Mouse (Mus musculus) embryonic facial prominence, embryonic 12.5 days (tissue): ENCODE measurements at regions not wholly inside any gene's neighbourhood (a gene's known extent, or its start where the extent isn't known, plus 50 kb on each side); places are given as distances from the start of the nearest gene placed in this dataset.

ENCODE experiments used
- ATAC-seq: fragments of 200-750 bp; cut with Nextera tagmentation; 2 replicates; pipeline ENCODE4 v1.8.0; 2017; ENCODE audit not compliant: insufficient number of reproducible peaks, insufficient read depth, low FRiP score, low TSS enrichment
- H3K27ac ChIP-seq: fragments of 300-500 bp; sonication (generic); 2 replicates; pipeline ENCODE4 v1.5.1; 2016; ENCODE audit warnings: mild to moderate bottlenecking
- H3K27me3 ChIP-seq: fragments of 300-500 bp; sonication (generic); 2 replicates; pipeline ENCODE4 v1.6.1; 2016; ENCODE audit warnings: mild to moderate bottlenecking, moderate library complexity
- H3K36me3 ChIP-seq: fragments of 300-500 bp; sonication (generic); 2 replicates; pipeline ENCODE4 v1.6.1; 2016; ENCODE audit warnings: mild to moderate bottlenecking
- H3K4me1 ChIP-seq: fragments of 300-500 bp; sonication (generic); 2 replicates; pipeline ENCODE4 v1.6.1; 2016
- H3K4me2 ChIP-seq: fragments of 300-500 bp; sonication (generic); replicated peaks from 2 replicates; pipeline ENCODE4 v1.6.1; 2016; ENCODE audit warnings: mild to moderate bottlenecking, moderate library complexity
- H3K4me3 ChIP-seq: fragments of 300-500 bp; sonication (generic); 2 replicates; pipeline ENCODE4 v1.5.1; 2016; ENCODE audit warnings: mild to moderate bottlenecking
- H3K9ac ChIP-seq: fragments of 300-500 bp; sonication (generic); 2 replicates; pipeline ENCODE4 v1.6.1; 2016; ENCODE audit warnings: mild to moderate bottlenecking, moderate library complexity
- H3K9me3 ChIP-seq: fragments of 300-500 bp; sonication (generic); 2 replicates; pipeline ENCODE4 v1.6.1; 2016; ENCODE audit warnings: mild to moderate bottlenecking, moderate library complexity
- WGBS: fragments of 180-500 bp; shearing (Covaris S2); methylation state at CpG from one replicate; pipeline ENCODE4 v1.1.7; 2016; 5-methylcytosine and 5-hydroxymethylcytosine counted together

GRCm38 (mm10) chr12:32692962-32693361 is 126.4 kb upstream of the Nampt start:
- no peaks in the 10 kb centered on the region for H3K9me3 ChIP-seq
- no peaks in the 10 kb centered on the region for H3K27me3 ChIP-seq
- no peaks in the 10 kb centered on the region for H3K36me3 ChIP-seq
- no peak overlapping the region for H3K4me2 ChIP-seq
- no peak for ATAC-seq
- H3K27ac ChIP-seq, result no peak overlapping the region
- H3K9ac ChIP-seq, result no peak overlapping the region
- H3K4me1 ChIP-seq, result no peaks in the 10 kb centered on the region
- no peak overlapping the region for H3K4me3 ChIP-seq
- 67% methylated on average over 7 of the region's 7 CpGs for WGBS

GRCm38 (mm10) chr12:32693678-32694077 is 125.7 kb upstream of the Nampt start:
- no peak for ATAC-seq
- Histone ChIP-seq H3K27me3 (no peaks in the 10 kb centered on the region), H3K9me3 (no peaks in the 10 kb centered on the region), H3K4me1 (no peaks in the 10 kb centered on the region), H3K36me3 (no peaks in the 10 kb centered on the region), H3K9ac (no peak overlapping the region), H3K27ac (no peak overlapping the region), H3K4me3 (no peak overlapping the region), H3K4me2 (no peak overlapping the region)
- 75% methylated on average over 1 of the region's 1 CpGs for WGBS

GRCm38 (mm10) chr12:32696832-32697231 is 122.5 kb upstream of the Nampt start:
- no peaks in the 10 kb centered on the region for H3K9me3 ChIP-seq
- 57% methylated on average over 2 of the region's 2 CpGs for WGBS
- ATAC-seq, result no peak

GRCm38 (mm10) chr12:32709188-32709587 is 110.2 kb upstream of the Nampt start:
- no peaks in the 10 kb centered on the region for H3K9me3 ChIP-seq
- WGBS, result 88% methylated on average over 10 of the region's 10 CpGs
- H3K36me3 ChIP-seq, result no peaks in the 10 kb centered on the region
- H3K4me3 ChIP-seq, result no peak overlapping the region
- no peaks in the 10 kb centered on the region for H3K27me3 ChIP-seq
- ATAC-seq, result no peak; the same call in 1 of the 2 replicates
- no peak overlapping the region for H3K9ac ChIP-seq
- no peaks in the 10 kb centered on the region for H3K4me1 ChIP-seq
- H3K27ac ChIP-seq, result no peak overlapping the region
- no peak overlapping the region for H3K4me2 ChIP-seq

More at GRCm38 (mm10) chr12:32696832-32697231, 122.5 kb upstream of the Nampt start:
- Histone ChIP-seq H3K27ac (no peak overlapping the region), H3K4me1 (no peaks in the 10 kb centered on the region), H3K27me3 (no peaks in the 10 kb centered on the region), H3K4me2 (no peak overlapping the region), H3K9ac (no peak overlapping the region), H3K4me3 (no peak overlapping the region), H3K36me3 (no peaks in the 10 kb centered on the region)

GRCm38 (mm10) chr12:32717129-32717921 is 102.0 kb upstream of the Nampt start:
- Histone ChIP-seq H3K4me1 (no peaks in the 10 kb centered on the region), H3K4me2 (no peak overlapping the region), H3K27ac (no peak overlapping the region), H3K4me3 (no peak overlapping the region), H3K9ac (no peak overlapping the region), H3K36me3 (no peaks in the 10 kb centered on the region), H3K9me3 (no peaks in the 10 kb centered on the region), H3K27me3 (no peaks in the 10 kb centered on the region)
- WGBS, result 73% methylated on average over 5 of the region's 5 CpGs
- no peak for ATAC-seq

- ATAC-seq, result no peak
- Histone ChIP-seq H3K36me3 (no peaks in the 10 kb centered on the region), H3K27ac (no peak overlapping the region), H3K9ac (no peak overlapping the region), H3K27me3 (no peaks in the 10 kb centered on the region), H3K9me3 (no peaks in the 10 kb centered on the region), H3K4me2 (no peak overlapping the region), H3K4me3 (no peak overlapping the region), H3K4me1 (no peaks in the 10 kb centered on the region)
- 87% methylated on average over 4 of the region's 4 CpGs for WGBS
Observed at GRCm38 (mm10) chr12:32719203-32719602, 100.1 kb upstream of the Nampt start.

- no peaks in the 10 kb centered on the region for H3K4me1 ChIP-seq
- no peak for ATAC-seq
- H3K9me3 ChIP-seq, result no peaks in the 10 kb centered on the region
- H3K27me3 ChIP-seq, result no peaks in the 10 kb centered on the region
- H3K4me2 ChIP-seq, result no peak overlapping the region
- 81% methylated on average over 7 of the region's 7 CpGs for WGBS
- no peaks in the 10 kb centered on the region for H3K36me3 ChIP-seq
- no peak overlapping the region for H3K27ac ChIP-seq
- no peak overlapping the region for H3K4me3 ChIP-seq
- H3K9ac ChIP-seq, result no peak overlapping the region
Observed at GRCm38 (mm10) chr12:32724451-32725188, 94.7 kb upstream of the Nampt start.

GRCm38 (mm10) chr12:32727539-32727938 is 91.8 kb upstream of the Nampt start:
- H3K9ac ChIP-seq, result no peak overlapping the region
- WGBS, result 81% methylated on average over 1 of the region's 1 CpGs
- H3K27ac ChIP-seq, result no peak overlapping the region
- H3K4me3 ChIP-seq, result no peak overlapping the region
- no peaks in the 10 kb centered on the region for H3K9me3 ChIP-seq
- no peaks in the 10 kb centered on the region for H3K4me1 ChIP-seq
- no peaks in the 10 kb centered on the region for H3K36me3 ChIP-seq
- ATAC-seq, result no peak
- H3K27me3 ChIP-seq, result no peaks in the 10 kb centered on the region
- no peak overlapping the region for H3K4me2 ChIP-seq

- Histone ChIP-seq H3K36me3 (no peaks in the 10 kb centered on the region), H3K9me3 (no peaks in the 10 kb centered on the region), H3K27me3 (no peaks in the 10 kb centered on the region), H3K9ac (no peak overlapping the region), H3K4me3 (no peak overlapping the region), H3K4me2 (no peak overlapping the region), H3K27ac (no peak overlapping the region), H3K4me1 (no peaks in the 10 kb centered on the region)
- 63% methylated on average over 10 of the region's 10 CpGs for WGBS
- ATAC-seq, result no peak
Observed at GRCm38 (mm10) chr12:32728425-32728824, 90.9 kb upstream of the Nampt start.

GRCm38 (mm10) chr12:32735224-32735623 is 84.1 kb upstream of the Nampt start:
- no peaks in the 10 kb centered on the region for H3K4me1 ChIP-seq
- no peaks in the 10 kb centered on the region for H3K36me3 ChIP-seq
- H3K4me3 ChIP-seq, result no peak overlapping the region
- no peaks in the 10 kb centered on the region for H3K27me3 ChIP-seq
- no peak overlapping the region for H3K4me2 ChIP-seq
- H3K9ac ChIP-seq, result no peak overlapping the region
- ATAC-seq, result no peak
- H3K9me3 ChIP-seq, result no peaks in the 10 kb centered on the region
- H3K27ac ChIP-seq, result no peak overlapping the region
- 64% methylated on average over 2 of the region's 2 CpGs for WGBS

- H3K27me3 ChIP-seq, result no peaks in the 10 kb centered on the region
- H3K36me3 ChIP-seq, result no peaks in the 10 kb centered on the region
- no peak overlapping the region for H3K9ac ChIP-seq
- no peaks in the 10 kb centered on the region for H3K9me3 ChIP-seq
- H3K27ac ChIP-seq, result no peak overlapping the region
- H3K4me1 ChIP-seq, result no peaks in the 10 kb centered on the region
- H3K4me3 ChIP-seq, result no peak overlapping the region
- ATAC-seq, result no peak
- no peak overlapping the region for H3K4me2 ChIP-seq
Observed at GRCm38 (mm10) chr12:32741465-32741864, 77.9 kb upstream of the Nampt start.

GRCm38 (mm10) chr12:32757441-32758119 is 61.8 kb upstream of the Nampt start:
- Histone ChIP-seq H3K4me3 (no peak overlapping the region), H3K27me3 (no peaks in the 10 kb centered on the region), H3K9ac (no peak overlapping the region), H3K4me2 (no peak overlapping the region), H3K9me3 (no peaks in the 10 kb centered on the region), H3K4me1 (no peaks in the 10 kb centered on the region), H3K27ac (no peak overlapping the region), H3K36me3 (no peaks in the 10 kb centered on the region)
- ATAC-seq, result no peak
- 85% methylated on average over 2 of the region's 2 CpGs for WGBS
